Mouse (Mus musculus): ENCODE data around the gene Defa17.
"Not testable (repeated sequence)": the region's sequence is repeated elsewhere in the genome, so short reads cannot be mapped to it uniquely, and the experiment has no call there.

Defa17 gene

GRCm38 (mm10) chr8:21655480-21655879 lies at the start of gene Defa17:
Defa17 (plus strand) TSS chr8:21655780.
- not testable (repeated sequence) for DNase-seq

GRCm38 (mm10) chr8:21617883-21618282 lies 37.7 kb upstream of the Defa17 start, which contains the start of gene Defa26:
Defa26 (plus strand) TSS chr8:21618183.
- not testable (repeated sequence) for DNase-seq

- not testable (repeated sequence) for DNase-seq
These were observed 9.9 kb downstream of the Defa17 start, which contains the start of gene Defa34 for GRCm38 (mm10) chr8:21665497-21665896. Defa34 (plus strand) TSS chr8:21665797.

GRCm38 (mm10) chr8:21703545-21703944 lies 48.0 kb downstream of the Defa17 start, which contains the start of gene AY761184:
AY761184 (minus strand) TSS chr8:21703645.
- DNase-seq = not testable (repeated sequence)
